Mouse (Mus musculus) A20 (cell line): ENCODE data around the gene Hrk.

ENCODE experiments used
- DNase-seq: peaks from one replicate; pipeline ENCODE4 v3.0.0-alpha.2; 2011; ENCODE audit warnings: low read depth, low spot score

Gene Hrk

DNA sequence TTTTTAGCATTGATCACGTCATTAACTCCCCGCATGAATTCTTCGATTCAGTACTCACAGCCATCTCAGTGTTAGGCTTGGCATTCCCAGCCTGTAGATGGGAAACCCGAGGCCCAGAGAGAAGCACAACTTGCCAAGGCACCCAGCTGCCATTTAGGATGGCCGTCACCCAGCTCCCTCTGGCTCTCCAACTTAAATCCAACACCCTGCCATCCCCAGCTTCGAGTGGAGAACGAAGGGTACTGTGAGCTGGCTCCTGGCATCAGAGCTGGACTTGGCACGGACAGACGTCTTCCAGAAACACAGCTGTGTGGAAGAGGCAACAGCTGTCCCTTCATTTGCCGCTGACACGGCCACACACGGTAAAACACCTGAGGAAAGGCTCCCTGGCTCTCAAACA lies at the start of gene Hrk:
Gene Hrk (plus strand): TSS at position 68 of the 400 bp plus-strand sequence.
- DNase-seq, result no peak

DNA sequence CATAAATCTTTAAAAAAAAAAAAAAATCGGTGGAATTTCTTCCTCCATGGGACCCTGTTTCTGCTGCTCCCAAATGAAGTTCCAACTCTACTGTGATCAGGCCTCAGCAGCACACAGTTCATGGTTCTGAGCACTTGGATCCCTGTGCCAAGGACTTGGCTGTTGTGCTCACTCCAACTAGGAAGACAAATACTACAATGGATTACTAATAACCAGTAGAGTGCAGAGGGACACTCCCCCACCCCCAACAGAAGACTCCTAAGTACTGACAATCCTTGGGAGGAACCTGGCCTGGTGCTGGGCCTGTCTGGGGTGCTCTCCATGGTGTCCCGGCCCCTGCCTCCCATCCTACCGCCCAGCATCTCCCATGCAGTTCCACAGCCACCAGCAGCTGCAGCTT lies 46.1 kb upstream of the Hrk start:
- no peak for DNase-seq

DNA sequence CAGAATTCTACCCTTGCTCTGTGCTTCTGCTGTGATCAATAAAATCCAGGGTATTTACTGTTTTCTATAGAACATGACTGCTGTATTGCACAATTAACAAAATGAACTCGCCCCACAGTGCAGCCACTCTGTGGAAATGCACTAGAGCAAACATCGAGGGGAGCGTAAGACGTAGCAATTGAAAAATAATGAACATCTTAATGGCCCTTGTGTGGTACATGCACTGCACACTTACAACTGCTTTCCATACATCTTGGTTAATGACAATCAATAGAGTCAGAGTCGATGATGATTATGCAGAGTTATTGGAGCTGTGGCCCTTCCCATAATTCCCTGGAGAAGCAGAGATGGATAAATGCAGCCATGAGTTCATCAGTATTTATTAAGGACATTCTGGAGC lies 45.5 kb upstream of the Hrk start:
- DNase-seq, result no peak

DNA sequence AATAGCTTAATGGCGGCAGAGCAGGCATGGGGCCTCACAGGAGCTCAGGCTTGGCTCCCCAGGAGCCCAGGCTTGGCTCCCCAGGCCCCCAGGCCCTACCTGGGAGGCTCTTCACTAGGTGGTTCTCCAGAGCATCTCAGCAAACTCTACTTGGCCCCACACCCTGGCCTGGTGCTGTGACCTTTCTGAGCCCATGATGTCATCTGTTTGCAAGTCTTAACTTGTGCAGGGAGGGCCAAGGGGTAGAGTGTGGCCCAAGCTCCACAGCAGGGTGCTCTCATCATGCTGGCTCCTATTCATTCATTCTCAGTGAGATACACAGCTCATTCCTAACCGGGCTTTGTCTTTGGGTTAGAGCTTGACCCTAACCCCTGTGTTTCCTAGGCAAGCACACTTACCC lies 43.8 kb upstream of the Hrk start:
- no peak for DNase-seq

DNA sequence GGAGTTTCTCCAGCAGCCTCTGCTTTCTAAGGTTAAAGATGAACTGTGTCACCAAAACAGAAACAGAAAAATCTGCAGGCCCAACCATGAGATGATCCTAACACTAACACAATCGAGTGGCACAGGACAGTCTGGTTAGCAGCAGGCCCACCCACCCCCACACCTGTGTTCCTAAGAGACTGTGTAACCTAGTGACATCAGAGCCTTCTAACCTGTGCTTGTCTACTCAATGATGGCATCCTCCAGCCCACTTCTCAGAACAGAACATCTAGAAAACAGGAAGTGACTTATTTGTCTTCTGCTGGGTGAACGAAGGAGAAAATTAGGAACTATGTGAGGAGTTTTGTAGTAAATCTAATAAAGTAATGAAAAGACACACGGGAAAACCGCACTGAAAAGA lies 42.5 kb upstream of the Hrk start:
- DNase-seq, result peak; percentile 9

DNA sequence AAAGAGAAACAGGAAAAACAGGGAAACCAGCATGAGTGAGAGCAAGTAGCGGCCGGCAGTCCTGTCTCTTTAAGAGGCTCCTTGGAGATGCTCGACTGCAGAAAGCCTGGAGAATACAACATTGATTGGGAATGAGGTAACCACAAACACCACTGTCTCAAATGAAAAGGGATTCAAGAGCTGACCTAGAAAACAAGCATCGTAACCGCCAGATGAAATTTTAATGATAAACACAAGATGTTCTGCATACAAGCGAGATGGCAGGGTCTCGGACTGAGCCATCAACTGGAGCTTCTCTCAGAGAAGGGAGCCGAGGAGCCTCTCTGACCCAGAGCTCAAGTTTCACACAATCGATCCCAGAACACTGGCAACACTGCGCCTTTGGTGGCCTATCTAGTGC lies 41.4 kb upstream of the Hrk start:
- no peak for DNase-seq

DNA sequence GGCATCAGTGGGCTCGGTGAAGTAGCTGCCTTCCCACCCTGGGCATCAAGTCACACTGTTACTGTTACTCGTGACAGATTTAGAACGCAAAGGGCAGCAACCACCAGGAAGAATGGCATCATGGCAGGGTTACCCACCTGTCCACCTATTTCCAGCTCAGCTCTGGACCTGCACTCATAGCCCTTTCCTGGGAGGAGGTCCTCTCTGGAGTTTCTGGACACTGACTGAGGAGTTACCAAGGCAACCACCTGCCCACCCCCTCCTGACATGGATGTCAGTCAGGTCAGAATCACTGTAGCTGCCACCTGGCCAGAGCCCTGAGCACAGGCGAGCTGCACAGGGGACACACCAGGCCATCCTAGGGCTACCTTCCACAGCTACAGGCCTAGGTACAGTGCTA lies 37.8 kb upstream of the Hrk start:
- DNase-seq, result no peak

DNA sequence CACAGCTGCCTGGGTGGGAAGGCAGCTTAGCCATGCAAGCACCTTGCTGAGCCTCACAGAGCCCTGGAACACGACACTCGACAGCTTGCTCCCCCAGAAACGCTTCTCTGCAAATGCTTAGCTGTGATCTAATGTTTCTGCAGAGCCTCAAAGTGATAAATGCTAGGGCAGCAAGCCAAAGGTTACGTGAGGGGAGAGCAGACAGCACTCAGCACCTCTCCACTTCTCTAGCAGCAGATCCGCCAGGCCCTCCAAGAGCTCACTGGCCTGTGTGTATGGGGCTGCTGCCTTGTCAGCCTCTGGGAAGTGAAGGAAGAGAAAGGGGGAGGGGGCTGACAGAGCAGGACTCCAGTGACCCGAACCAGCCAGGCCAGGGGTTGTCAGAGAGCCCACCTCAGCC lies 36.2 kb upstream of the Hrk start:
- no peak for DNase-seq

DNA sequence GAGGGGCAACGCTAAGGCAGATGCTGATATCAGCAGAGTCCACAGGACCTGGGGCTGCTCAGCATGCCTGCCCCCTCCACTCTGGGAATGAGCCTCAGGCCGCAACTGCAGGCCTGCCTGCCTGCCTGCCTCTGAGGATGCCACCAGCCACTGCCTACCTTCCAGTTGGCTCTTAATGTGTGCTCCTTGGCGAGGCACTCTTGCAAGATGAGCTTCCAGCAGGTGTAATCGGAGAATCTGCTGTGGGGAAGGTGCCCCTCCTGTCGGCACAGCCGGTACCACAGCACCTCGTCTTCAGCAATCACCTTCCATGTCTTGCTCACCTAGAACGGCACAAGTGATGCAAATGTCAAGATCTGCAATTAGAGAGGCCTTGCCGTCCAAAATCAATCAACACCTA lies 35.8 kb upstream of the Hrk start:
- no peak for DNase-seq

DNA sequence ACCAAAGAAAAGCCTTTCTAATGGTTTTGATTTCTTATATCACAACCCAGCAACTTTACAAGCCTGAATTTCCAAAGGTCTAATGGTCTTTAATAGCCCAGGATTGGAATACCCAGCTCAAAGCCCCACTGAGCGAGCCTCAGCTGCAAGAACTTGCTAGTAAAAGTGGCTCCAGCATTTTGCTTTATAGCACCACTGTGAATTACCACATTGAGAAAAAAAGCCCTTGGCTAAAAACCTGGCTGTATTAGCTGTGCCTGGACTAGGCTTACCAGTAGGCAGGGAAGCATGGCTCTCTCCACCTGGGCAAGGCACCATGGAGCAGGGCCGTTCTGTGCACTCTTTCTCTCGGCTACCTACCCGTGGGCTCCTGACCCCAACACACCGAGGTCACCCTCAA lies 28.1 kb upstream of the Hrk start:
- DNase-seq, result no peak

DNA sequence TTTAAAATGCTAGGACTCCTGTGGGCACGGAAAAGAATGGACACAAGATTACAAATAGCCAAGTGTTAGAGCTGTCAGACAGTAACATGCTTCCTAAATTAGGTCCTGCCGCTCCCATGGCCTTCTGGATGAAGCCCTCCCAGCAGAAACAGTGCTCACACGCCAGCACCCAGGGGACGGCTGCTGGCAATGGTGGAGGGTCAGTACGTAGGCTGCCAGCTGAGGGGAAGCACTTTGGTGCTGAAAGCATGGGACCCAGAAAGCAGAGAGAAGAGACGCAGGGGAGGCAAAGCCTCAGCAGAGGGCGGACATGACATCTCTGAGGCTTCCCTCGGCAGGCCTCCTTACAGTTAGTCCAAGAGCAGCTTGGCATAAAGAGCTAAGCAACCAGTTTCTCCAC lies 24.8 kb upstream of the Hrk start:
- DNase-seq, result no peak

DNA sequence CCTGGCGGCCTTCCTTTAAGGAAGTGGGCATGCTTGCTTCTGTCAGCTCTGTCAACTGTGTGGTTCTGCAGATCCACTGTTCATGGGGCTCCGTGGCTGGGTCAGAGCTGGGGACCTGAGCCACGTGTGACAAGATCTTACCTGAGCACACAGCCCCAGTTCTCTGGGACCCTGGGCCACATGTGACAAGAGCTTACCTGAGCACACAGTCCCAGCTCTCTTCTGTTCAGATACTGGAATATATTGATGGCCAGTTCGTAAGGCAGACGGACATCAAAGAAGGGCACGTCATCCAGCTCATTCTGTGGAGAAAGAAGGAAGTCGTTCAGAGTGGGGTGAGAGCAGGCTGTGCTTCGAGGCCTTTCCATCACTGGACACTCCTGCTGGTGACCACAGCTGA lies 22.0 kb upstream of the Hrk start:
- DNase-seq, result no peak

DNA sequence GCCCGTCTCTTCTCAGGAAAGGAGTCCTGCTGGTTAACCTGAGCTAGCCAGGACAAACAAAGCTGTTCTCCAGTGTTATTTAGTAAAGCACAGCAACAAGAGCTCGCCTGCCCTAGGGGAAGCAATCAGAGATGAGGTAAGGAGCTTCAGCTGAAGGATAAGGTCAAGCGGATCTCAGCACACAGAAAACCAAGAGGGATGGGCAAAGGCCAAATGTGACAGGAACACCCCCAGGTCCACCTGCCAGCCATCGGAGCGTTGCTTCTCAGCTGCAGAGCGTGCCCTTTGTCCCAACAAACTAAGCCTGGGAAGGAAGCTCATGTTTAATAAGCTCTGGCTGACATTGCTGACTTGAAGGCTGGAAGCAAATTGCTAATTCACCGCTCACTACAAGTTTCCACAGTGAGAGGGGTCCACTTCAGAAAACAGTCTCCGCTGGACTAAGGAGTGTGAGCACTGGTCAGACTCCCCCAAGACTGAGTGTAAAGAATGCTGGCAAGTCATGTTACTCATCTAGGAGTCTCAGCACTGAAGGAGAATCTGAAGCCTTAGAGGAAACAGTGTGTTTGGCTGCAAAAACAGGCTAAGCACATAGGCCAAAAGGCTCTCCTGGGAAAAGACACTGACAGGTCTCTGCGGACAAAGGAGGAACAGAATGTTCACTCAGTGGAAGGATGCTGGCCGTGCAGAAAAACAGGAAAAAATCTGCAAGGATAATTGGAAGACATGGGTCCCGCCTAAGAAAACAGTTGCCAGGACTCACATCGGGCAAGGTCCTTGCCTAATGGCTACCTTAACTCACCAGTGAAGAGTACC lies 21.0 kb upstream of the Hrk start:
- no peak for DNase-seq

DNA sequence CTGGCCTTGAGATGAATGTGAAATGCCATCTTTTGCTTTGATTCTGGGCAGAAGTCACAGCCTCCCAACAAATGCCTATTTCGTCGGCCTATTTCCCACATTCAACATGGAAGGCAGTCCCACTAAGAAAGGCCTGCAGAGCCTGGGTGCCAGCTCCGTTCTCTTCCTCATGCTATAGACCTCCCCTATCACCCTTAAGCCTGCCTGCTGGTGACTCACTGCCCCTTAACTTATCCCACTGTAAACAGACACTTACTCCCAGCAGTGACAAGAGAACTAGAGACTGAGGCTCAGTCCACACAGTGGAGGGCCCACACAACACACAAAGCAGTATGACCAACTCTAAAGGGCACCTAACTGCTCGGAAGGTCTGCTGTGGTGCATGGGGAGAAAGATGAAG lies 20.1 kb upstream of the Hrk start:
- DNase-seq, result no peak

DNA sequence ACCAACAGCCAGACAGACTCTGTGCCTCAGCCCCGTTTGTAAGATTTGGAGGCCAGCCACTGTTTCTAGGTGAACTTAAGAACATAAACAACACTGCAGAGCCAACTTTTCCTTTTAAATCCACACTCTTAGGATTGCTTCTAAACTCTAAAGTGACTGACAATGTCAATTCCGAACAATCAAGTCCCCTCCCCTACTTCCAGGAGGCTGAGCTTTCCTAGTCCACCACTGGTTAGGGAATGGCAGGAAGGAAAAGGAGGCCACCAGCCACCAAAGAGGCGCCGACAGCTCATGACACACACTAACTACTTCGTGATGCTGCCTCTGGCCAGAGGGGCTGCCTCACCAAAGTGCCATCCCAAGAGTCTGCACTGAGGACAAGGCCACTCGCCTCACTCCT lies 19.7 kb upstream of the Hrk start:
- no peak for DNase-seq

DNA sequence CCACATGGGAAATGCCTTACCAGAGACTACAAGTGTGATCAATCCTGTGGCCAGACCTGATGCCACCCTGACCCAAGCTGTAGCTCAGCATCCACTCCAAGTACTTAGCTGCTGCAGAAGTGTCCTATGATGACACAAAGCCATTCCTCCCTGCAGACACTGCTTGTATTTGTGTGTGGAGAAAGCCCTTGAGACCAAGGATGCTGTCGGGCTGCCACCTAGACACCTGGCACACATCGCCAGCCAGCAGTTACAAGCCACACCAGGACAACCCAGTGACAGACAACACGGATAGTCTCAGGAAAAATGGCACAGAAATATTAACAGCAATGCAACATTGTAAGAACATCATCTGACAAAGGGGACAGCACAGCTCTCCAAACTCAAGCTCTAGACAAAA lies 19.0 kb upstream of the Hrk start:
- no peak for DNase-seq

DNA sequence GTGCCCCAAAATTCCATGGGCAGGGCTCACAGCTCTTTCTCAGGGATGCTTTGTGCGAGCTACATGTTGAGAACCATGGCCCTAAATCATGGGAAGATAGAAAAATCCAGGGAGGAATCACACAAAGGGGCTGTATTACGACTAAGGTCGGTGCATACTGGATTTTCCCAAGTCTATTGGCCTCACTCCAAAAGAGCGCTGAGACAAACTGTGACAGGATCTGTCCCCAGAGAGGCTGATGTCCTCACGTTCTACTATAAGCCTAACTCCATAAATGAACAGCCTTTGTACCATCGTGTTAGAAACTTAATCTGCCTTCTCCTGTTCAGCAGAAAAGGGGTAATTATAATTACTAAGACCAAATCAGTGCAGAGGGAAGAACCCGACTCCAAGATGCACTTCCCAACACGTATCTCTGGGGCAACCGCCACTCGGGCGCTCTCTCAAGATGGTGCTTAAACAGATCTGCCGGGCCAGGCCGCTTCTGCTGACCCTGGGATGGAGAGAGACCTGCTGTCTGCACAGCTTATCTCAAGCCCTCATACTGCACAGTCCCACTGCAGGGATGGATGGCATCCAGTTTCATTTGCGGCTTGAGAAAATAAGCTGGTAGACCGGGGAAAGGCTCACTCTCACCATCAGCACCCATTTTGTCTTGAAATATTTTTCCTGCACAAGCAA lies 18.3 kb upstream of the Hrk start:
- no peak for DNase-seq

DNA sequence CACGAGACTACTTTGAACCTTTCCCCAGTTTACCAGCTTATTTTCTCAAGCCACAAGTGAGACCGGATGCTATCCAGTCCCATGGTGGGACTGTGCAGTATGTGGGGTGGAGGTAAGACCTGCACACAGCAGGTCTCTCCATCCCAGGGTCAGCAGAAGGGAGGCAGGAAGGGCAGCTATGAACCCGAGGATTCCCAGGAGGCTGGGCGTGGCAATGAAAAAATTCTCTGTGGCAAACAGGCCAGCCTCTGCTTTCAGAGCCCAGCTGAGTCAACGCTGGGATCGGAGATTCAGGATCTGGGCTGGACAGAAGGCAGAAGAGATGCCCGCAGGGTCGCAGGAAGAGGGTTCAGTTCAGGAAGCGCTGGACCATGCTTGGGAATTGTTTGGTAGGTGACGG lies 17.2 kb upstream of the Hrk start:
- DNase-seq, result no peak

DNA sequence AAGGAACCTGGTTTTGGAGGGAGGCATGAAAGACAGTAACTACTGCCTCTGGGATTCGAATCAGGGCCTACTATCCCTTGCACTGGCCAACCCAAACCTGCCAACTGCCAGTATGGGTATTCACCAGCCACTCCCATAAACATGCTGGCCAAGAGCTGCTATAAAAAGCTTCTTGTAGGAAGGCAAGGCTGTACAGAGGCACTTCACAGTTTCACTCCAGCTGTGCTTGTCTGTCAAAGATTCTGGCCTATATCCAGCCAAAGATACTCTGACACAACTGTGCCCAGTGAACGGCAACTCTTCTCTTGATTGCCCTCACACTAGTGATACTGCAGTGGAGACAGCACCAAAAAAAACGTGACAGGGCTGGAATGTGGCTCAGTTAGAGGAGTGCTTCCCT lies 14.7 kb upstream of the Hrk start:
- no peak for DNase-seq

DNA sequence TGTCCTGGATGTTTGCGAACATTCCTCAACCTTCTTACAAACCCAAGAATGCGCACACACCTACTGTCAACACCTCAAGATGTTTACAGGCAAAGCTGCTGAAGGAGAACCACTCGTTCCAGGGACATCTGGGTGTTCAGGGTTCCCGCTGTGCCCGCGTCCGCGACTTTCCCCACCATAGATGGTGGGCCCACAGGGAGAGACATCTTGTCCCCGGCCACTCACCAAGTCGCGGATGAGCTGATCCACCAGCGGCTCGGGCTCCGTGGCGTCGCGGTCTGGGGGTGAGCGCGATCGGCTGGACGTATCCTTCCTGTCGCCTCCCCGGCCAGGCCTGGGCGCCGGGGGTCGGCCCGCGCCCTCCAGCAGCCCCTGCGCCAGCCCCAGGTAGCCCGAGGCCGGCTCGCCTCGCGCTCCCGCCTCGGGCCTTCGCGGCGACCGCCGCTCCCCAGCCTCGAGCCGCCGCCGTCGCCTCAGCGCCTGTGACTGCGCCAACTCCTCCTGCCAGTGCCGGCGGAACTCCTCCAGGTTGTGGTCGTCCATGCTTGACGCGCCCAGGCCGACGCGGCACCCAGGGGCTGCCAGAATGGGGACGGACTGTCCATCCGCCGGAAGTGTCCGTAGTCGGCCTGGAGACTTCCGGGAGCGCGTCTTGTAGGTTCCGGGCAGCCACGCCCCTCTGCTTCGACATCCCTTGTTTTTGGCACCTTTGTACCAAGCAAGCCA lies 9.4 kb upstream of the Hrk start, which contains the start of gene Fbxw8:
Gene Fbxw8 (minus strand): TSS at position 626 of the 726 bp plus-strand sequence.
- peak; percentile 91 for DNase-seq

DNA sequence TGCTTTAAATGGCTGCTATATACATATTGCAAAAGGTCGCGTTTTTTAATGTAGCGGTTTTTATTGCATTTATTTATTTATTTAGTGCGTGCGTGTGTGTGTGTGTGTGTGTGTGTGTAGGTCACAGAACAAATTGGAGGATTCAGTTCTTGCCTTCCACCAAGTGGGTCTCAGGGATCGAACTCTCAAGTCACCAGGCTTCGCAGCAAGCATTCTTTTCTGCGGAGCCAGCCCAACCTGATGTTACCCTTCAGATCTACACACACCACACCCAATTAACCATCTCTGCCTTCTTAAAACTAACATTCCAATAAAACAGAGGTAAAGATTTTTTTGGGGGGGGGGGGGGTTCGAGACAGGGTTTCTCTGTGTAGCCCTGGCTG lies 8.9 kb upstream of the Hrk start:
- DNase-seq, result no peak

DNA sequence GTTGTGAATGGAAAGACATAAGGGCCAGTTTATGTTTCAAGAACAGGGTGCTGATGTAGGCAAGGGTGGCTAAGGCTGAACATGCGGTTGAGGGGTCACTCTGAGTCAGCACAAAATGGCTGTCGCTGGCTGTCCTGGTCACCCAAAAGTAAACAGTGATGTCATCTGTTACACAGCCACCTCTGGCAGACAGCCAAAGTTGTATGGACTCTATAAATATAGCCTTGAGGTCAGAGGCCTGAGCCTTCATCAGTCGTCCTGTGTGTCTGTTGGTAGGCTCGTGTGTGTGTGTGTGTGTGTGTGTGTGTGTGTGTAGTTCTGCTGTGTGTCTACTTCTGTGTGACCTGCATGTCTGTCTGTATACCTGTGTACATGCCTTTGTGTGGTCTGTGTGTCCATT lies 7.5 kb upstream of the Hrk start:
- DNase-seq, result no peak

DNA sequence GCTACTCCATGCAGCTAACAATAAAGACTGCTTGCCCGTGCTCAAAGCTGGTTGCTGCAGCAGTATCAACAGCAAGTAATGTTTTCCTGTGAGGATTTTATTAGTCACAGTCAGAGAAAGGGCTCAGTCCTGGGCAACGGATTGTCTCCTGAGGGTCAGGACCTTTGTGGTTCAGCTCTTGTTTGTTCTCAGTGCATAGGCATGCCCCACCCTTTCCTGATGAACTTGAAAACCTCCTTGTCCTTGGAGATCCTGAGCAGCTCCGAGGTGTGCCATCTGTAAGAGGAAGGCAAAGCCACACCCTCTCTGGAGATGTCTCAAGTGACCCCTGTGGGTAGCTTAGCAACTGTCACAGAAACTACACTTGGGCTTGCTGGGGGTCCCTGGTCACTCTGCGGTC lies 3.8 kb upstream of the Hrk start:
- no peak for DNase-seq
